Mouse (Mus musculus) urinary bladder, postnatal 4 days (tissue): ENCODE measurements around the gene Atg4b.
"Not testable (repeated sequence)": the region's sequence is repeated elsewhere in the genome, so short reads cannot be mapped to it uniquely, and the experiment has no call there.

Experiments used
- DNase-seq, 2 experiments: peaks; one replicate each; pipeline ENCODE4 v3.0.0; 2021 to 2022; ENCODE audit warnings: low spot score in 2 of 2

Atg4b gene

DNA sequence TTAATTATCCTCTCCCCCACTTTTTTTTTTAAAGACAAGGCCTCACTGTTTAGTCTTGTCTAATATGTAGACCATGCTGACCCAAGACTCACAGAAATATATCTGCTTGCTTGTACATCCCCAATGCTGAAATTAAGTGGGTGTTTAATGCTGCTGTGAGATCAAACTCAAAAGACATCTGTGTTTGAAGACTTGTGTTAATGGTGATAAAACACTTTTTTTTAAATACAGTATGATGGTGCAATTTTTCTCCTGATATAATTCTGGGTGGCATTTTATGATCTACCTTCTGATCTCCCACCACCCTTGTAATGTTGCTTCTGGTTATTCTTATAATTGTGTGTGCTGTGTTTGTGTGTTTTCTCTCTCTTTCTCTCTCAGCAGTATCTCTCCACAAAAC, 4.9 kb downstream of the Atg4b start:
- DNase-seq = no peak

DNA sequence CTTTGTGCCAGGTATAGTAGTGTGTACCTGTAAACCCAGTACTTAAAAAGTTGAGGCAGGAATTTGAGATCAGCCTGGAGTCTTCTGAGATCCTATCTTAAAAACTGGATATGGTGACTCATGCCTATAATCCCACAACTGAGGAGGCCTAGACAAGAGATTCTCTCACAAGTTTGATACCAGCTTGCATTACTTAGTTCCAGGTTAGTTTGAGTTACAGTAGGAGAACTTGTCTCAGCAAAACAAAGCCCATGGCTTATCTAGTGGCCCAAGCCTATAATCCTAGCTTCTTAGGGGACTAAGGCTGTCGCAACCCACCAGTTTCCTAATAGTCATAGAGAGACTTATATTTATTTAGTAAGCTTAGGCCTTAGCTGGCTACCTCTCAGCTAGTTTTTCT, 8.8 kb downstream of the Atg4b start:
- DNase-seq = no peak

DNA sequence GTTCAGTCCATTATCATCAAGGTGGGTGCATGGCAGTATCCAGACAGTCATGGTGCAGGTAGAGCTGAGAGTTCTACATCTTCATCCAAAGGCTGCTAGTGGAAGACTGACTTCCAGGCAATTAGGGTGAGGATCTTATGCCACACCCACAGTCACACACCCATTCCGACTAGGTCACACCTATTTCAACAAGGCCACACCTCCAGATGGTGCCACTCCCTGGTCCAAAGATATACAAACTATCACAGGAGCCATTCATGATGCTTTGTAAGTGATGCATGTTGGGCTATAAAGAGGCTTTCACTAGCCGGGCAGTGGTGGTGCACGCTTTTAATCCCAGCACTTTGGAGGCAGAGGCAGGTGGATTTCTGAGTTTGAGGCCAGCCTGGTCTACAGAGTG, 12.2 kb downstream of the Atg4b start:
- not testable (repeated sequence) for DNase-seq

DNA sequence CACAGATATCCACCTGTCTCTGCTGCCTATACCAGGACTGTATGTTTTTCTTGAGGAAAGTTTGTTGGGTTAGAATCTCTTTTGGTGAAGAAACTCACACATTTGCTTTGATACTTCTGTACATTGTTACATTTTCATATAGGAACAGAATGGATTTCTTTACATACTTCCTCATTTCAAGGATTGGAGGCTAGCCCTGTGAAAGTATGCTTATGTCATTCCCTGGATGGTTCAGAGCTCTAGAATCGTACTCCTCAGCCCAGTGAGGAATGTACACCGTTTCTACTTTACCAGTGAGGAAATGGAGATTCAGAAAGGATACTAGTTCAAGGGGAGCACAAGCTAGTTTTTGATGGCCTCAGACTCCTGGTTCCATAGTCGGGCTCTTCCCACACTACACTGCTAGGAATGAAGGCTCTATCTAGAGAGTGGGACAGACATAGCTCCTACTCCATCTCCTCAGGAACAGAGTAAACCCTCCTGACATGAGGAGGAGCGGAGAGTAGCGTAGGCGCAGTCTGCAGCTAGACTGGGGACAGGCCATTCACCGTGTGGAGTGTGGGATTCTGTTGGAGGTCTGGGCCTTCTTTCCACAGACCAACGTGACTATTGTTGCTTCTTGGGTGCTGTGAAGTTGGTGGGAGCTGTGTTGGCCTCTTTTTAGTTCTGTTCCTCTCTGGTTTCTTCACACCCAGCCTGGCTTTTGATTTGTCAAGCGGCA, 13.7 kb downstream of the Atg4b start:
- no peak for DNase-seq

DNA sequence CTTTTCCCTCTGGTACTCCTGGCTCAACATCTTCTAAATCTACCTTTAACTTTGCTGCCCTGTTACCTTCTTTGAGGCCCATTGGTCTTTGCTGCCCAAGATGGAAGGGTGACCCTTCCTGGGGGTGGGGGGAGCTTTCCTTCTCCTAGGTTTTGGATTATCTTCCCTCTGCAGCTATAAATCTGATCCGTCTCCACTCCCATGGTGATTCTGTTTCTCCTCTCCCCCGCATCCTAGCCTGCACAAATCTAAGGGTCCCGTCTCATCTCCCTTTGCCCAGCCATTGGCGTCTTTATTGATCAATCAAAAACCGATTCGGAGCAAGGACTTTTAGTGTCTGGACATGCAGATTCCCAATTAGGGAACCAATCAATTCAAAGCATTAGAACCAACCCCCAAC, 16.3 kb downstream of the Atg4b start:
- DNase-seq = no peak

DNA sequence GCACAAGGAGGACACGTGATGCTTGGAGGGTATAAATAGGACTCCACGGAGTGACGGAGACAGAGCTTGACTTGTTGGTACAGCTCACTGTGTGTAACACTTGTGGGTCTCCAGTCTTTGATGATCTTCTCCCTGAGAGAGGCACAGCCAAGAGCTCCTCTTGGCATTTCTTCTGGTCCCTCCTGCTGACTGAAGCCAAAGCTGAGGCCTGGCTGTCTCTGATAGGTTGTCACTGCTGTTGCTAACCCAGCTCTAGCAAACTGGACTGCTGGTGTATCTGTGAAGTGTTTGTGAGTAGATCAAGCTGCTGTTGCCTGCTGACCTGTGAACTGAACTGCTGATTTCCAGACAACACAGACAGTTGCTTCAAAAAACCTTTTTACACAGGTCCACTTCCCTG, 18.6 kb downstream of the Atg4b start:
- DNase-seq = no peak

DNA sequence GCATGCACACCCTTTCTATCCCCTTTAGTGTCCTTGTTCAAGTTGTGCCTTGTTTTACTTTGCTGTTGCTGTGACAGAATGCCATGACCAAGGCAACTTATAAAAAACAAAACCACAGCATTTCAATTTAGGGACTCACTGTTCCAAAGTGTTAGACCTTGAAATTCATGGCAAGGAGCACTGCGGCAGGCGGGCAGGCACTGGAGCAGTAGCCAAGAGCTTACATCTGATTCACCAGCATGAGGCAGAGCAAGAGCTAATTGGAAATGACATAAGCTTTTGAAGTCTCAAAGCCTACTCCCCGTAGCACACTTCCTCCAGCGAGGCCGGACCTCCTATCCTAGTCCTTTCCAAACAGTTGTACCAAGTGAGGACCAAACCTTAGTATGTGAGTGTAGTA, 25.4 kb downstream of the Atg4b start:
- no peak for DNase-seq

DNA sequence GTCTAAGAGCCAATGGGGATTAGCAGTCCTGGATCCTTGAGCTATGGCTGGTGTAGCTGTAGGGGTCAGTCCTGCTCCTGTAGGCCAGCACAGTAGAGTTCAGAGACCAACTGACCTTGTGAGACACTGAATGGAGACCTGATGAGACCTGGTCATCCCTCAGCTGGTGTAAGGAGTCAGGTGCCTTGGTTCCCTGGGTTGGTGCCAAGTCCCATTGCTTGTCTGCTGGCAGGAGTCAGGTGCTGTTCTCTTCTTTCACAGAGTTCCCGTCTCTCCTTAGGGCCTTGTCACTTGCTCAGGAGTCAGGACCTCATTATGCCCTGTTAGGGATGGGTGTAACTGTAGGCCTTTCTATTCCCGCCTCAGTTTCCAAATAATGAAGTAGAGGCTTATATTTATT, 35.6 kb downstream of the Atg4b start:
- DNase-seq = no peak

DNA sequence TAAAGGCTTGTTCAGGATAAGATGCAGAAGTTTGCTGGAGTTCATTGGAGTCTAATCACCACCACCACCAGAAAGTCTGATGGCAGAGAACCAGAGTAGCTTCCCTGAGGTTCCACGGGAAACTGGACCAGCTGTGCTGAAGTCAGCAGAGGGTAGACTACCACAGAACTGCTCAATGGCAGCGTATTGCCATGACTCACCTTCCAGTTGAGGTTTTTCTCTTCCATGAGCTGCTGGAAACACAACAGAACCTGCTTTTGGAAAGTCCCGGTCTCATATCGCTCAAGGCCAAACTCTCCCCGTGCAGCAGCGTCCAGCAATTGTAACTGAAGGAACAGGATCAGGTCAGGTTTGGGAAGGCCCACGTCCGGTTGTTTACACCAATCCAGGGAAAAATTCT, 43.2 kb downstream of the Atg4b start:
- DNase-seq = no peak

DNA sequence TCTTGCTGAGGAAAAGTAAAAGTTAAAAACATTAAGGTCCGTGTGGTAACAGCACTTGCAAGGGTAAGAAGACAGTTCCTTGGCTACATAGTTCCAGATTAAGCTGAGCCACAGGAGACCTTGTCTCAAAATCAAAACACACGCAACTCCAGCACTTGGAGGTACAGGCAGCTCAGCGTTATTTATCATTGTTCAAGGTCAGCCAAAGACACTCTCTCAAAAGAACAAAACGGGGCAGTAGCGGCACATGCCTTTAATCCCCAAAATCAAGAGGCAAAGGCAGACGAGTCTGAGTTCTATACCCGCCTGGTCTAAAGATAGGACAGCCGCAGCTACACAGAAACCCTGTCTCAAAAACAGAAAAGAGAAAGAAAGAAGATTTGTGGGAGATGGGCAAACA, 44.6 kb downstream of the Atg4b start:
- no peak for DNase-seq

DNA sequence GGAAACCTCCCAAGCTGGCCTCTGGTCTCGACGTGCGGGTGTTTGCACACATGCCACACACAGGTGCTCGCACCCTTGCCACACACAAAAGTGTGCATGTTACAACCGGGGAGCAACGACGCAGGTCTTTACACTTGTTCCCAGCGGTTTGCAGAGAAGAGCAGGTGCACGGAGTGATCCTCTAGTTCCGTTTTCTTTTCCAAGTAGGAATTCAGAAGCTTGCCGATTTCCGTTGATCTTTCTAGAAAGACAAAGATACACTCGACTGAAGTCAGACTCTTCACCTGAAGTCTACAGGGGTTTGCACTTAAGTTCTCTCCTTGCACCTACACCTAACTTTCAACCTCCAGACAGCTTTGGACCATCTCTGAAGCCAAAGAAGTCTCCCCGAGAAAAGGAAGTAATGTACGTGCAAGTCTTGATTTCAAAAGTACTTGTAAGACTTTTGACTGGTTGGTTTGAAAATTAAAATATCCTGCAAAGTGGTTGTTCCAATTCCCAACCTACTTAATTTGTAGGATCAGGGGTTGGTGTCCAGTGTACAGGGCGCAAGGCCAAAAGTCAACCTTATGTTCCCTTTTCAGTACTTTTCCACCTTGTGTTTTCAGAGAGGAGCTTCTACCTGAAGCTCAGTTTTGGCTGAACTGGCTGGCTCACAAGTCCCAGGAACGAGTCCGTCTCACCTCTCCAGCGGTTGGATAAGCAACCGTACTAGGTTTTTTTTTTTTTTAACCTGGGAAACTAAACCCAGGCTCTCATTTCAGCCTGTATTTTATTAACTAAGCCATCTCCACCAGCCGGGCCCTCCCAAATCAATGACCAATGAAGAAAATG, 49.6 kb downstream of the Atg4b start:
- DNase-seq = no peak

DNA sequence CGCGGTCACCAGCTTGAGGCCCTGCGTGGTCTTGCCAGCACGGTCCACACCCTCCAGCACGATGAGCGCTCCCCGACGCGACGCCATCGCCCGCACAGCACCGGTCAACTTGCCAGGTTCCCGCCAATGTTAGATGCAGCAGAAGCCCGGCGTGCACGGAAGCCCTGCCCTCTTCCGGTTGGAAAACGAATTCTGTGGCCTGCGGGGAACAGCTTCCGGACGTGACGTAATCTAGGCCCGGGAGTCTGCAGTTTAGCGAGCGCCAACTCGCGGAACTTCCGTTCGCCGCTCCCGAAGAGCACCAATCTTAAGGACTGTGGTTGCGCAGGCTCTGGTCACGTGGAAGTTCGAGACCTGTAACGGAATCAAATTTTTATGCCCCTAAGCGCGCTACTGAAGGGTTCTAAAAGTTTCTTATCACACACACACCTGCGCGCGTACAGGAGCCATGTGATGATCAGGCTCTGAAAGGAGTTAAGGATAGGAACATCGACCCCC, 50.5 kb downstream of the Atg4b start, which contains the start of gene Dtymk:
TSS of gene Dtymk (minus strand) at position 194 of the 498 bp plus-strand sequence.
- DNase-seq = peak; percentile 87 to 89

DNA sequence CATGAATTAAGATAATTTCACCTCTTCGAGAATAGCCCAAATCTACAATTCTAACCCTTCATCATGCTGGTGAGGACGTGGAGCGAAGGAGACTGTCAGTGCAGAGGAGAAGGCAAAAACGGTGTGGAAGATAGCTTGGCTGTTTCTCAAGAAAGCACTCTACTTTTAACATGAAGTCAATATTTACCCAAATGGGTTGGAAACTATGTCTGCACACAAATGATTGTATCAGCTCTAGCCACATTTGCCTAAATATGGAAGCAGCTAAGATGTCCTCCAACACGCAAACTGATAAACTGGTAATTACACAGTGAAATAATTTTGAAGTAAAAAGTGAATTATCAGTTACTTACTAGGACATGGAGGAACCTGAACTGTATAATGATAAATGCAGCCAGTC, 51.5 kb downstream of the Atg4b start:
- DNase-seq = no peak

DNA sequence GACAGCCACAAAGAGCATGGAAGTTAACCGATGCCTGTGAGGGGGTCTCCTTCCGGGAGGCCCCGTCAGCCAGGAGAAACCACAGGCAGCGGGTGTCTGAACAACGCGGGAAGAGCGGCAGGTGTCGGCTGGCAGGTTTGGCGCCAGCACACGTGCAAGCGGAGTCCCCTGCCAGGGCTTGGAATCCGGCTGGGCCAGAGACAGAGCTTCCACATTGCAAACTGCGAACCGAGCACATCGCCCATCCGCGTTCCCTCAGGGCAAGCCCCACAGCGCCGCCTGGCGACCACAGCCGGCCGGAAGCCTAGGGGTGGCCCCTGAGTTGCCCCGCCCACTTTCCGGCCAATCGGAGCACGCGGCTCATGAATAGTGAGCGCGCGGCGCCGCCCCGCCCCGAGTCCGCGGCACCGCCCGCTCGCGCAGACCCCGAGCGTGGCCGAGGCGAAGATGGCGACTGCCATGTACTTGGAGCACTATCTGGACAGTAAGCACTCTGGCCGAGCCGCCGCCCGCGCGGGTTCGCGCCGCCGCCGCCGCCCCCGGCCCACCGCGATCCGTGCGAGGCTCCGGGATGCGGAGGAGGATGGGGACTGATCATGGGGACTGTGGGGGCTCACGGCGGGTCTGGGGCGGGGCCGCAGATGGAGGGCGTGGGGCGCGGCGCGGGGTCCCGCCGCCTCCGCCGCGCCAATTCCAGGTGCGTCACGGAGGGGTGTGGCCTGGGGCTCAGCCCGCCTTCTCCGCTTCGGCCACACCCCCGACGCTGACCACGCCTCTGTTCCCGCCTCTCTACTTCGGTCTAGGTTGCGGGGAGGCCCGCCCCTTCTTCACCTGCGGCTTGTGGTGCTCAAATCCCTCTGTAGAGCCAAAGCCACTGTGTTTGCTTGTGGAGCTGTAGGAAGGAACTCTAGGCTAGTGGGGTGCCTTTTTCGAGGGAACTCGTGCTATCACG, 52.5 kb downstream of the Atg4b start, which contains the start of gene Ing5:
TSS of gene Ing5 (plus strand) at position 410 of the 952 bp plus-strand sequence.
- DNase-seq = peak; percentile 99 to 100

DNA sequence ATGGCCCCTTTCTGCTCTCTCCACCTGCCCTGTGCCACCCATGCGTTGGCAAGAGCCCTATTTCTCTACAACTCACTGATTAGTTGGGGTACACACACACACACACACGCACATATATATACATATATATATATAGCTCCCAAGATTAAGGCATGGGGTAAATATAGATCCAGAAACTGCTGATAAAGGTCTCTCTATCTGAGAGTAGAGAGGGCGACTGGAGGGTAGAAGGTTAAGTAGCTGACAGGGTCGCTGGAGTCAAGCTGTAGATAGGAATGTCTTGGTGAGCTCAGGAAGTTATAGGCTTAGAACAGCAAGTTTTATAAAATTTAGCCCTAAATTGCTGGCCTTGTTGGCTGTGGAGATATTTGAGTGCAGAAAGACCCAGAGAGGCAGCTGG, 53.5 kb downstream of the Atg4b start:
- no peak for DNase-seq

DNA sequence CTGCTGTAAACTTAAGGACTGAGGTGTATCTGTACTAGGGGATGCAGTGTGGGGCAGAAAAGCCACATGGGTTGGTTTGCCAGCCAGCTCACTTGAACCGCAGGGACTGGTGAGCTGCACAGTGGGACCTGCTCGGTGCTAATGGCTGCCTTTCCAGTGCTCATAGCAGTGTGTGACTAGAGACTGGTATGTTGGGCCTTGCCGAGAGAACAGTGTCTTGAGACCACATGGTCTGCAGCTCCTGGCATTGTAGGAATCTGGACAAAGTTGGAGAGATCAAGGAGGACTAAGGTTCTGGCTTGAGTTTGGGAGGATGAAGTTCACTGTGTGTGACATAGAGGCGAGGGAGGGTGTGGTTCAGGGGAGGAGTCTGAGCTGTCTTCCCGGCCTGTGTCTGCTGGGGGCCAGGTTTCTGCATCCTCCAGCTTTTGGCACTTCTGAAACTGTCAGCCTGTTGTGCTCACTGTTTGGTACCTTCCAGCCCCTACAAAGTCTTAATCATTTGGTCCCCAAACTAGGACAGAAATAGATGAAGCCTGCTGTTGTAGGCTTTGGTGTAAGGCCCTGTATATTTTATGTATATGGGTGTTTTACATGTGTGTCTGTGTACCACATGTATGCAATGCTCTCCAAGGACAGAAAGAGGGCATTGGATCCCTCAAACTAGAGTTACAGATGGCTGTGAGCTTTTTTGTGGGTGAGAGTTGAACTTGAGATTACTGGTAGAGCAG, 54.1 kb downstream of the Atg4b start:
- DNase-seq = no peak

DNA sequence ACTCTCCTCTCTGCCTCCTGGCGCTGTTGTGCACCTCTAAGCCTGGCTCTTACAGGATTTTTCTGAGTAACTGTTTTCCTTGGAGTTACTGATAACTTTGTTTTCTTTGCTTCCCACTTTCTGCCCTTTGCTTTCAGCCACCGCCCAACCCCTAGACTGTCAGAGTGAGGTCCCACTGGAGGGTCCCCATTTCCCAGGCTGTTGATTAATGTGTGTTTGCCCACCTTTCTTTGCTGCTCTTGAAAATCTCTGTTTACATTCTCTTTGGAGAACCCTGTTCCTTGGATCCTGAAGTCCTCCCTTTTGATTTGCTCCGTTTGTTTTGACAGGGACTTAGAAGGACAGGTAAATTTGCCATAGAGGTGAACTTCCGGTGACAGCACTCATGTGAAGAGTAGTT, 57.6 kb downstream of the Atg4b start:
- DNase-seq = no peak

DNA sequence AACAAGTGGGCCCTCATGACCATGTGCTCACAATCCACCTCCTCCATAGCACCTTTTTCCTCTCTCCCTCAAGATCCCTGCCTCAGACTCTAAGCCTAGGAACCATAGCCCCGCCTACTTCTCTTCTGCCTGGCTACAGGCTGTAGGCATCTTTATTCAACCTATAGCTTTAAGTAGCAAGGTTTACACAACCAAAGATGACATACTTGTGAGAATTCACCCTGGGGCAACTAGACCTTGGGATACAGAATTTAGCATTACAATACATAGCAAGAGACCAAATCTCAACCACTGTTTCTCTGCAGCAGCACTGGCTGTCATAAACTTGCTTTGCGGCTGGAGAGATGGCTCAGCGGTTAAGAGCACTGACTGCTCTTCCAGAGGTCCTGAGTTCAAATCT, 58.7 kb downstream of the Atg4b start:
- DNase-seq = no peak

DNA sequence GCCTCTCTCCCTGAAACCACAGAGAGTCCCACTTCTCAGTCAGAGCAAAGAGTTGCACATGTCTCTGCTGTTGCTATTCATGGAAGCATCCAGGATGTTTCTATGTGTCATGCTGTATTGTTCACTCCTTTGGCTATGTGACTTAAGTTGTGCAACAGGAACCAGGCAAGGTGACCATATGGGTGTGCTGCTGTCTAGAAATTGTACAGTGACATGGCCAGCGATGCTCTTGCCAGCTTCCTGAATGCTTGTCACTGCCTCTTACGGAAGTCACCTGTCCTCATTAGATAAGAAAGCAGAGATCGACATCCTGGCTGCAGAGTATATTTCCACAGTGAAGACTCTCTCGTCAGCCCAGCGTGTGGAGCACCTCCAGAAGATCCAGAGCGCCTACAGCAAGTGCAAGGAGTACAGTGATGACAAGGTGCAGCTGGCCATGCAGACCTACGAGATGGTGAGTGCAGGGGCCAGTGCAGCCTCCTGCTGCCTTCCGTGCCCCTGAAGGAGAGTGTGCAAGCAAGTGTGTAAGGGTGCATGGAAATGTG, 60.3 kb downstream of the Atg4b start:
- no peak for DNase-seq

DNA sequence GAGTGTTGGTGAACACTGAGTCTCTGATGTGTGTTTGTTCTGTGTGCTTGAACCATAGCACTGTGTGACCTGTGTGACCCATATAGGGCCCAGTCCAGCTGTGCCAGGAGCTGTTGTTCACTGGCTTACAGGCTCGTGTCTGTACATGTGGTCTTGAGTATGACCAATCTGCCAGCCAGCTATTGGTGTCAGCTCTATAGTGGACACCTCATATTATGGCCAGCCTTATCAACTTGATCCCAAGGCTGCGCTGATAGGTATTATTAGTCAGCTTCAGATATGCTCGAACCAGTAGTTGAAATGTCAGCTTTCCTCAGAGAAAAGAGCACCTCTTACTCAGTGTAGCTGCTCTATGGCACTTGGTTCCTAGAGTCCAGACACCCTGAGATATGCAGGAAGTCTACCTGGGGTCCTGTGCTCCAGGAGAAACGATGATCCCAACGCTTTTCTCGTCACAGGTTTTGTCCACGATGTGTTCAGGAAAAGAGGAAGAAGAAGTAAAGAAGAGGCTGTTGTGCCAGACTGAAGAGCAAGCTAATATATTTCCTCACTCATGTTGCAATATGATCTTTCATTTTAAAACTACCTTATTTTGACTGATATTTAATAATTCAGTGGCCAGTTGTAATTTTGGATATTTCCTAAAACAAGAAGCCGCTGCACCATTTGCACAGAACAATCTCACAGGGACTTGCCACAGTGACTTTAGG, 66.7 kb downstream of the Atg4b start:
- DNase-seq = no peak
